Mouse (Mus musculus) ovary, adult 2 months (tissue): ENCODE data around the gene Dnajc12. TPM values are rescaled to one million over a fixed set of nuclear protein-coding genes. Genes with fewer than 3 reads are reported as not detected.

ENCODE experiments used
- polyA plus RNA-seq: library from polyadenylated mRNA; depleted of rRNA; stranded (reverse); fragments of >200 nt; gene quantifications from 2 replicates; pipeline ENCODE4 v1.2.3, GENCODE M21; 2012; rRNA removed

The Dnajc12 gene
- polyA plus RNA-seq: 0.40 and 0.48 TPM in 2 replicates

DNA sequence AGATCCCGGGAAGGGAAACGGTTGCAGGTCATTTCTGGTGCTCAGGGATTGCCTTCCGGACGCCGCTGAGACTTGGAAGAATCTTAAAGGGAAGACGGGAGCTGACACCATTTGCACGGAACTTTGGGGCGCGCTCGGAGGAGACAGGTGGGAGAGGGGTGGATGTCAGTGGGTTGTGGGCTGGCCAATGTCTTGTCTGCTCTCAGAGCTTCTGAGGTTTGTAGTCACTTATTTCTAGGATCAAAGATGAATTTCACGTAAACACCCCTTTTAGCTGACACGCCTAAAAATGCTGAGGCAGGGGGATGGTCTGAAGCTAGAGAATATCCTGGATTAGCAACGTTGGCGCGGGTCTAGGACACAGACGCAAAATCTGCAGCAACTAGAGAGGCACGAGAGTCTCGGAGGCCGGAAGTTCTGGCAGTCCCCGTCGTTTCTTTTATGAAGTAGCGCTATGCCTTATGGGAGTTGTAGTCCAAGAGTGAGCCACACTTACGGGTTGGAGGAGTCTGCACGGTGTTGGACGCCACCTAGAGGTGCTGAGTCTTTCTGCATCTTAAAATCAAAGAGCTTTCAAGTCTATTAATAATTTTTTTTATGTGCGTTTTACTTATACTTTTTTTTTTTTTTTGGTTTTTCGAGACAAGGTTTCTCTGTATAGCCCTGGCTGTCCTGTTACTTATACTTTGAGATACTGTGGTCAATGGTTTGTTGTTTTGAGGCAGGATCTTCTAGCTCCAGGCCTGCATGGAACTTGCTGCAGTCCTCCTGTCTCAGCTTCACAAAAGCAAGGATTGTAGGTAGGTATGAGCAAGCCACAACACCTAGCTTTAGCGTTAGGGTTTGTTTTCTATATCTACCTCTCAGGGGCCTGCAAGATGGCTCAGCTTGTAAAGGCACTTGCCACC lies at the start of gene Dnajc12:
Dnajc12 (plus strand) TSS at position 72 of the 908 bp plus-strand sequence.

GRCm38 (mm10) chr10:63381498-63382280 lies 554 bp upstream of the Dnajc12 start, which contains the start of gene Sirt1:
Sirt1 (minus strand) TSS chr10:63381704.

GRCm38 (mm10) chr10:63421739-63422735 lies 39.8 kb downstream of the Dnajc12 start, which contains the start of gene Gm7075:
Gm7075 (minus strand) TSS chr10:63421789.

DNA sequence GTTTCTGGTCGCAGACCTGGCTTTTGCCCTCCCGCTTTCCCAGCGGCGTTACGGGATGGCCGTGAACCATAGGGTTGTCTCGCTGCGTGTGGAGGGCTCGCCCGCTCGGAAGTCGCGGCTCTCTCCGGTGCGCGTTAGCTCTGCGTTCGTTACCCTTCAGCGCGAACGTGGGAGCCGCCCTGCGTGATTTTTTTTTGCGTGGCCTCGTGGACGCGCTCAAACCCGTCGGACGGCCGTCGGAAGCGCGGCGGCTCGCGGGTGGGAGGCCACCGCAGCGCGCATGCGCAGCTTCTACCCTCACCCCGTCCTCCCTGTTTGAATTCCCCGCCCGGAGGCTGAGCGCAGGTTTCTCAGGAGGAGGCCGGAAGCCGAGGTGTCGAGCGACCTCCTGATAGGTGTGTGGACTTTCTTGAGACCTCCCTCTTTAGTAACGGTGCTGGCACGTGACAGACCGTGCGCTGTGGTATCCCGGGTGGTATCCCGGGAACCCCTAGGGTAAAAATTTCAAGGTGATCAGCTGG lies 47.6 kb downstream of the Dnajc12 start, which contains the start of gene Ctnna3:
Ctnna3 (plus strand) TSS at position 314 of the 521 bp plus-strand sequence.

Other genes with a start within 250 kb of the Dnajc12 start
- gene Mypn, start 178.5 kb upstream of the Dnajc12 start, polyA plus RNA-seq: 0.02 and 0.06 TPM in 2 replicates
- 15.6 and 17.1 TPM in 2 replicates for gene Herc4, start 138.6 kb upstream of the Dnajc12 start, polyA plus RNA-seq
- gene Sirt1, start 739 bp upstream of the Dnajc12 start, polyA plus RNA-seq: 8.3 and 8.5 TPM in 2 replicates
- gene Gm7075, start 39.3 kb downstream of the Dnajc12 start, polyA plus RNA-seq: not detected in 2 replicates
- 0.25 and 0.50 TPM in 2 replicates for gene Ctnna3, start 47.7 kb downstream of the Dnajc12 start, polyA plus RNA-seq